Mouse (Mus musculus) midbrain, embryonic 13.5 days (tissue): ENCODE data around the gene Ankrd39. TPM values are rescaled to one million over a fixed set of nuclear protein-coding genes. Genes with fewer than 3 reads are reported as not detected.
A peak's percentile ranks its signal among the peaks of the same experiment; 100 is the strongest.

Experiments used
- ATAC-seq: fragments of 200-750 bp; cut with Nextera tagmentation; 2 replicates; pipeline ENCODE4 v1.8.0; 2017; ENCODE audit warnings: mild to moderate bottlenecking, moderate TSS enrichment, moderate library complexity
- H3K27ac ChIP-seq: fragments of 300-500 bp; sonication (generic); 2 replicates; pipeline ENCODE4 v1.5.1; 2015; ENCODE audit warnings: inconsistent platforms, mild to moderate bottlenecking, moderate library complexity
- H3K27me3 ChIP-seq: fragments of 300-500 bp; sonication (generic); 2 replicates; pipeline ENCODE4 v1.6.1; 2015; ENCODE audit warnings: mild to moderate bottlenecking, inconsistent platforms
- H3K36me3 ChIP-seq: fragments of 300-500 bp; sonication (generic); 2 replicates; pipeline ENCODE4 v1.6.1; 2015; ENCODE audit warnings: mild to moderate bottlenecking, inconsistent platforms
- H3K4me1 ChIP-seq: fragments of 300-500 bp; sonication (generic); replicated peaks from 2 replicates; pipeline ENCODE4 v1.6.1; 2015; ENCODE audit warnings: inconsistent platforms
- H3K4me2 ChIP-seq: fragments of 300-500 bp; sonication (generic); replicated peaks from 2 replicates; pipeline ENCODE4 v1.6.1; 2015; ENCODE audit warnings: moderate library complexity, mild to moderate bottlenecking, inconsistent platforms
- H3K4me3 ChIP-seq: fragments of 300-500 bp; sonication (generic); replicated peaks from 2 replicates; pipeline ENCODE4 v1.5.1; 2015; ENCODE audit warnings: mild to moderate bottlenecking, inconsistent platforms
- H3K9ac ChIP-seq: fragments of 300-500 bp; sonication (generic); replicated peaks from 2 replicates; pipeline ENCODE4 v1.6.1; 2015; ENCODE audit warnings: mild to moderate bottlenecking, inconsistent platforms
- H3K9me3 ChIP-seq: fragments of 300-500 bp; sonication (generic); 2 replicates; pipeline ENCODE4 v1.6.1; 2016; ENCODE audit warnings: mild to moderate bottlenecking, inconsistent platforms
- WGBS: fragments of 180-500 bp; shearing (Covaris S2); methylation state at CpG from one replicate; pipeline ENCODE4 v1.1.7; 2015; 5-methylcytosine and 5-hydroxymethylcytosine counted together
- polyA plus RNA-seq: library from polyadenylated mRNA; unstranded; fragments of >200 nt; fragmentation: Nextera tagmentation; extraction: Ambion mirVana; gene quantifications from 2 replicates; pipeline ENCODE4 v1.2.1, GENCODE M21; 2015

Ankrd39 gene
- polyA plus RNA-seq, 1 experiment from 2014 or later: 22.1 TPM

GRCm38 (mm10) chr1:36558031-36558993 is 11.1 kb upstream of the Ankrd39 start, which contains the start of gene Sema4c:
TSS of gene Sema4c (minus strand) at chr1:36558349.
- Histone ChIP-seq H3K9ac (peak within 1 kb of the TSS; percentile 99), H3K36me3 (peaks cover 20% of the 10 kb centered on the region), H3K4me2 (peak within 1 kb of the TSS; percentile 99), H3K9me3 (no peaks in the 10 kb centered on the region), H3K4me1 (peaks cover 38% of the 10 kb centered on the region), H3K4me3 (peak within 1 kb of the TSS; percentile 99), H3K27me3 (0 out of 2 replicates have a peak, but pooled peaks cover 4% of the 10 kb centered on the region), H3K27ac (peak within 1 kb of the TSS; percentile 100)
- under 1% methylated on average over 66 of the region's 69 CpGs for WGBS
- ATAC-seq: peak; percentile 66

- under 1% methylated on average over 48 of the region's 48 CpGs for WGBS
- H3K27ac ChIP-seq: peak overlapping the region; percentile 100
- H3K27me3 ChIP-seq: 0 out of 2 replicates have a peak, but pooled peaks cover 4% of the 10 kb centered on the region
- peak overlapping the region; percentile 99 for H3K4me2 ChIP-seq
- peaks cover 28% of the 10 kb centered on the region for H3K36me3 ChIP-seq
- H3K9ac ChIP-seq: peak overlapping the region; percentile 99
- H3K9me3 ChIP-seq: no peaks in the 10 kb centered on the region
- peaks cover 40% of the 10 kb centered on the region for H3K4me1 ChIP-seq
- H3K4me3 ChIP-seq: peak overlapping the region; percentile 99
- ATAC-seq: peak; percentile 62
These were observed 10.3 kb upstream of the Ankrd39 start for GRCm38 (mm10) chr1:36557457-36558011.

- WGBS: under 1% methylated on average over 49 of the region's 52 CpGs
These were observed 9.6 kb upstream of the Ankrd39 start for GRCm38 (mm10) chr1:36556553-36557456.

GRCm38 (mm10) chr1:36555798-36556395 is 8.7 kb upstream of the Ankrd39 start:
- WGBS: 3% methylated on average over 8 of the region's 8 CpGs
- H3K9me3 ChIP-seq: no peaks in the 10 kb centered on the region
- peaks cover 50% of the 10 kb centered on the region for H3K4me1 ChIP-seq
- no peak for ATAC-seq
- peak overlapping the region; percentile 99 for H3K4me3 ChIP-seq
- peak overlapping the region; percentile 100 for H3K27ac ChIP-seq
- H3K36me3 ChIP-seq: peaks cover 44% of the 10 kb centered on the region
- 0 out of 2 replicates have a peak, but pooled peaks cover 4% of the 10 kb centered on the region for H3K27me3 ChIP-seq
- peak overlapping the region; percentile 99 for H3K9ac ChIP-seq
- H3K4me2 ChIP-seq: peak overlapping the region; percentile 99

More at GRCm38 (mm10) chr1:36556553-36557456, 9.6 kb upstream of the Ankrd39 start:
- Histone ChIP-seq H3K4me1 (peaks cover 45% of the 10 kb centered on the region), H3K9me3 (no peaks in the 10 kb centered on the region), H3K4me2 (peak overlapping the region; percentile 99), H3K27ac (peak overlapping the region; percentile 100), H3K36me3 (peaks cover 35% of the 10 kb centered on the region), H3K9ac (peak overlapping the region; percentile 99), H3K27me3 (0 out of 2 replicates have a peak, but pooled peaks cover 4% of the 10 kb centered on the region), H3K4me3 (peak overlapping the region; percentile 99)
- peak; percentile 75 for ATAC-seq

GRCm38 (mm10) chr1:36554633-36555399 is 7.6 kb upstream of the Ankrd39 start:
- ATAC-seq: no peak
- Histone ChIP-seq H3K27ac (peak overlapping the region; percentile 100), H3K4me1 (peaks cover 54% of the 10 kb centered on the region), H3K4me3 (peak overlapping the region; percentile 99), H3K27me3 (0 out of 2 replicates have a peak, but pooled peaks cover 3% of the 10 kb centered on the region), H3K9ac (peak overlapping the region; percentile 99), H3K4me2 (peak overlapping the region; percentile 99), H3K9me3 (no peaks in the 10 kb centered on the region), H3K36me3 (peaks cover 55% of the 10 kb centered on the region)
- 77% methylated on average over 21 of the region's 21 CpGs for WGBS

- ATAC-seq: no peak
- Histone ChIP-seq H3K9me3 (no peaks in the 10 kb centered on the region), H3K4me1 (peaks cover 66% of the 10 kb centered on the region), H3K27me3 (no peaks in the 10 kb centered on the region), H3K4me2 (no peak overlapping the region), H3K27ac (no peak overlapping the region), H3K36me3 (peaks cover 70% of the 10 kb centered on the region), H3K4me3 (no peak overlapping the region), H3K9ac (no peak overlapping the region)
- WGBS: 89% methylated on average over 16 of the region's 16 CpGs
These were observed 5.3 kb upstream of the Ankrd39 start for GRCm38 (mm10) chr1:36552506-36552905.

DNA sequence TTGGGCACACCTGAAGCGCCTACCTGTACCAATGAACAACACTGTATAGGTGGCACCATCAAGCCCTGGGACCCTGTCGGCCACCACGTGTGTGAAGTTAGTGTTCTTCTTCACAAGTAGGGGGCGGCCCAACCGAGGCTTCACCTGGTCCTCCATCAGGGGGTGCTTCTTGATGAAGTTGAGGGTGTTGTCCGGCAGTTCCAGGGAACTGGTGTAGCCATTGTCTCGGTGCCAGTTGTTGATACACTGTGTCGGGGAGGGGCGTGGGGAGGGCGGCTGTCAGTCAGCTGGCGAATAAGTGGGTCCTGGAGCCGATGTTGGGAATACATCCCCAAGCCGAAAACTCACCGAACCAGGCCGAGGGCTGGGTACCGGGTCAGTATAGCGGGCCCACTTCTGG is 4.7 kb upstream of the Ankrd39 start:
- H3K9ac ChIP-seq: no peak overlapping the region
- no peaks in the 10 kb centered on the region for H3K9me3 ChIP-seq
- 91% methylated on average over 17 of the region's 17 CpGs for WGBS
- peaks cover 70% of the 10 kb centered on the region for H3K36me3 ChIP-seq
- H3K27ac ChIP-seq: no peak overlapping the region
- no peak overlapping the region for H3K4me2 ChIP-seq
- no peak overlapping the region for H3K4me3 ChIP-seq
- ATAC-seq: no peak
- H3K4me1 ChIP-seq: peaks cover 69% of the 10 kb centered on the region
- H3K27me3 ChIP-seq: no peaks in the 10 kb centered on the region

- peaks cover 69% of the 10 kb centered on the region for H3K36me3 ChIP-seq
- 82% methylated on average over 20 of the region's 20 CpGs for whole genome bisulfite sequencing
- no peak overlapping the region for H3K9ac ChIP-seq
- H3K4me3 ChIP-seq: no peak overlapping the region
- no peaks in the 10 kb centered on the region for H3K9me3 ChIP-seq
- ATAC-seq: no peak
- no peak overlapping the region for H3K4me2 ChIP-seq
- H3K27ac ChIP-seq: no peak overlapping the region
- no peaks in the 10 kb centered on the region for H3K27me3 ChIP-seq
- peaks cover 74% of the 10 kb centered on the region for H3K4me1 ChIP-seq
These were observed 3.0 kb upstream of the Ankrd39 start for GRCm38 (mm10) chr1:36550075-36550863.

- Histone ChIP-seq H3K9ac (0 out of 2 replicates have a peak overlapping the region, but pooled peaks have one; percentile 16), H3K4me2 (peak overlapping the region; percentile 9; the same call in 1 of the 2 replicates), H3K36me3 (peaks cover 61% of the 10 kb centered on the region), H3K4me3 (no peak overlapping the region), H3K27me3 (no peaks in the 10 kb centered on the region), H3K27ac (no peak overlapping the region), H3K9me3 (no peaks in the 10 kb centered on the region), H3K4me1 (peaks cover 67% of the 10 kb centered on the region)
- no peak for ATAC-seq
- 89% methylated on average over 18 of the region's 18 CpGs for WGBS
These were observed 2.2 kb upstream of the Ankrd39 start for GRCm38 (mm10) chr1:36549491-36549890.

GRCm38 (mm10) chr1:36548771-36549170 is 1.5 kb upstream of the Ankrd39 start:
- H3K36me3 ChIP-seq: peaks cover 54% of the 10 kb centered on the region

More at GRCm38 (mm10) chr1:36548771-36549170, 1.5 kb upstream of the Ankrd39 start:
- 60% methylated on average over 8 of the region's 8 CpGs for WGBS
- Histone ChIP-seq H3K27ac (peak overlapping the region; percentile 35; the same call in 1 of the 2 replicates), H3K27me3 (no peaks in the 10 kb centered on the region), H3K4me2 (peak overlapping the region; percentile 9; the same call in 1 of the 2 replicates), H3K9me3 (no peaks in the 10 kb centered on the region), H3K9ac (no peak overlapping the region), H3K4me3 (no peak overlapping the region), H3K4me1 (peaks cover 59% of the 10 kb centered on the region)
- no peak for ATAC-seq
